Mouse (Mus musculus): Measurements from ENCODE around the gene Irf2. TPM values are rescaled to one million over a fixed set of nuclear protein-coding genes. Genes with fewer than 3 reads are reported as not detected.

Gene Irf2
- polyA plus RNA-seq, 1 experiment from 2014 or later = 30.6 TPM

- TF ChIP-seq CTCF (IDR thresholded peaks at IDR 0.05; ENCODE audit: low read depth) = no peak
- WGBS = 79% methylated on average over 11 of the region's 11 CpGs
Observed at GRCm38 (mm10) chr8:46735505-46735904, 4.0 kb upstream of the Irf2 start.

GRCm38 (mm10) chr8:46736260-46736659 lies 3.3 kb upstream of the Irf2 start:
- H3K9me3 ChIP-seq (replicated peaks; ENCODE audit: low read length) = no peaks in the 10 kb centered on the region
- WGBS = 81% methylated on average over 3 of the region's 3 CpGs
- H3K9ac ChIP-seq (ENCODE audit: low read depth, low read length) = no peak overlapping the region
- H3K4me2 ChIP-seq (ENCODE audit: low read length) = no peak overlapping the region
- no peak for ATAC-seq (replicated peaks; ENCODE audit: low FRiP score, low read depth)
- TF ChIP-seq CTCF (IDR thresholded peaks at IDR 0.05; ENCODE audit: low read depth) = peak; percentile 56
- no peak for DNase-seq (ENCODE audit: low spot score)
- H3K27me3 ChIP-seq (ENCODE audit: insufficient read depth, low read length) = no peaks in the 10 kb centered on the region
- H3K36me3 ChIP-seq (ENCODE audit: insufficient read depth, low read length) = no peaks in the 10 kb centered on the region
- 0 out of 2 replicates have a peak, but pooled peaks cover 3% of the 10 kb centered on the region for H3K4me1 ChIP-seq (replicated peaks; ENCODE audit: insufficient read depth, low read length)
- H3K27ac ChIP-seq = no peak overlapping the region
- H3K4me3 ChIP-seq (replicated peaks; ENCODE audit: low read depth, low read length) = no peak overlapping the region

More at GRCm38 (mm10) chr8:46735505-46735904, 4.0 kb upstream of the Irf2 start:
- no peak for DNase-seq (ENCODE audit: low spot score)
- no peaks in the 10 kb centered on the region for H3K9me3 ChIP-seq (replicated peaks; ENCODE audit: low read length)
- no peaks in the 10 kb centered on the region for H3K27me3 ChIP-seq (ENCODE audit: insufficient read depth, low read length)
- H3K4me2 ChIP-seq (ENCODE audit: low read length) = no peak overlapping the region
- no peak for ATAC-seq (replicated peaks; ENCODE audit: low FRiP score, low read depth)
- no peak overlapping the region for H3K9ac ChIP-seq (ENCODE audit: low read depth, low read length)
- no peak overlapping the region for H3K4me3 ChIP-seq (replicated peaks; ENCODE audit: low read depth, low read length)
- H3K27ac ChIP-seq = no peak overlapping the region
- no peaks in the 10 kb centered on the region for H3K36me3 ChIP-seq (ENCODE audit: insufficient read depth, low read length)
- 0 out of 2 replicates have a peak, but pooled peaks cover 3% of the 10 kb centered on the region for H3K4me1 ChIP-seq (replicated peaks; ENCODE audit: insufficient read depth, low read length)

- Histone ChIP-seq H3K4me1 (replicated peaks; ENCODE audit: insufficient read depth, low read length) (peaks cover 11% of the 10 kb centered on the region; the same call in 1 of the 2 replicates), H3K4me2 (ENCODE audit: low read length) (no peak overlapping the region), H3K9ac (ENCODE audit: low read depth, low read length) (no peak overlapping the region), H3K9me3 (replicated peaks; ENCODE audit: low read length) (no peaks in the 10 kb centered on the region), H3K27ac (no peak overlapping the region), H3K27me3 (ENCODE audit: insufficient read depth, low read length) (no peaks in the 10 kb centered on the region), H3K36me3 (ENCODE audit: insufficient read depth, low read length) (no peaks in the 10 kb centered on the region), H3K4me3 (replicated peaks; ENCODE audit: low read depth, low read length) (no peak overlapping the region)
- TF ChIP-seq CTCF (IDR thresholded peaks at IDR 0.05; ENCODE audit: low read depth) = no peak
- ATAC-seq (replicated peaks; ENCODE audit: low FRiP score, low read depth) (no peak), DNase-seq (ENCODE audit: low spot score) (no peak)
- WGBS = 79% methylated on average over 10 of the region's 10 CpGs
Observed at GRCm38 (mm10) chr8:46737421-46737820, 2.1 kb upstream of the Irf2 start.

GRCm38 (mm10) chr8:46737907-46738306 lies 1.6 kb upstream of the Irf2 start:
- Histone ChIP-seq H3K9me3 (replicated peaks; ENCODE audit: low read length) (no peaks in the 10 kb centered on the region), H3K36me3 (ENCODE audit: insufficient read depth, low read length) (no peaks in the 10 kb centered on the region), H3K4me3 (replicated peaks; ENCODE audit: low read depth, low read length) (no peak overlapping the region), H3K4me2 (ENCODE audit: low read length) (peak overlapping the region; percentile 78; the same call in 1 of the 2 replicates), H3K9ac (ENCODE audit: low read depth, low read length) (no peak overlapping the region), H3K27me3 (ENCODE audit: insufficient read depth, low read length) (no peaks in the 10 kb centered on the region), H3K4me1 (replicated peaks; ENCODE audit: insufficient read depth, low read length) (peaks cover 15% of the 10 kb centered on the region; the same call in 1 of the 2 replicates), H3K27ac (no peak overlapping the region)
- ATAC-seq (replicated peaks; ENCODE audit: low FRiP score, low read depth) = no peak
- DNase-seq (ENCODE audit: low spot score) = no peak
- WGBS = 82% methylated on average over 3 of the region's 3 CpGs
- no peak for TF ChIP-seq CTCF (IDR thresholded peaks at IDR 0.05; ENCODE audit: low read depth)

GRCm38 (mm10) chr8:46738601-46739000 lies 931 bp upstream of the Irf2 start:
- Histone ChIP-seq H3K4me3 (replicated peaks; ENCODE audit: low read depth, low read length) (peak overlapping the region; percentile 96), H3K4me1 (replicated peaks; ENCODE audit: insufficient read depth, low read length) (peaks cover 18% of the 10 kb centered on the region; the same call in 1 of the 2 replicates), H3K4me2 (ENCODE audit: low read length) (peak overlapping the region; percentile 78), H3K9ac (ENCODE audit: low read depth, low read length) (0 out of 2 replicates have a peak overlapping the region, but pooled peaks have one; percentile 99), H3K9me3 (replicated peaks; ENCODE audit: low read length) (no peaks in the 10 kb centered on the region), H3K27ac (peak overlapping the region; percentile 98), H3K27me3 (ENCODE audit: insufficient read depth, low read length) (no peaks in the 10 kb centered on the region), H3K36me3 (ENCODE audit: insufficient read depth, low read length) (no peaks in the 10 kb centered on the region)
- 36% methylated on average over 5 of the region's 5 CpGs for WGBS
- no peak for ATAC-seq (replicated peaks; ENCODE audit: low FRiP score, low read depth)
- no peak for TF ChIP-seq CTCF (IDR thresholded peaks at IDR 0.05; ENCODE audit: low read depth)
- no peak for DNase-seq (ENCODE audit: low spot score)

- peak overlapping the region; percentile 96 for H3K4me3 ChIP-seq (replicated peaks; ENCODE audit: low read depth, low read length)
- peak overlapping the region; percentile 78 for H3K4me2 ChIP-seq (ENCODE audit: low read length)
- no peaks in the 10 kb centered on the region for H3K9me3 ChIP-seq (replicated peaks; ENCODE audit: low read length)
- H3K4me1 ChIP-seq (replicated peaks; ENCODE audit: insufficient read depth, low read length) = peaks cover 18% of the 10 kb centered on the region; the same call in 1 of the 2 replicates
- WGBS = under 1% methylated on average over 22 of the region's 22 CpGs
- H3K9ac ChIP-seq (ENCODE audit: low read depth, low read length) = peak overlapping the region; percentile 99
- H3K27ac ChIP-seq = peak overlapping the region; percentile 98
- TF ChIP-seq CTCF (IDR thresholded peaks at IDR 0.05; ENCODE audit: low read depth) = no peak
- no peaks in the 10 kb centered on the region for H3K36me3 ChIP-seq (ENCODE audit: insufficient read depth, low read length)
- DNase-seq (ENCODE audit: low spot score) (peak; percentile 67), ATAC-seq (replicated peaks; ENCODE audit: low FRiP score, low read depth) (0 out of 2 replicates have a peak, but pooled peaks have one; percentile 0)
- H3K27me3 ChIP-seq (ENCODE audit: insufficient read depth, low read length) = no peaks in the 10 kb centered on the region
Observed at GRCm38 (mm10) chr8:46739956-46740512, 502 bp downstream of the Irf2 start.
